Mouse (Mus musculus): ENCODE data around the gene Chst8. TPM values are rescaled to one million over a fixed set of nuclear protein-coding genes. Genes with fewer than 3 reads are reported as not detected.
A peak's percentile ranks its signal among the peaks of the same experiment; 100 is the strongest.

The Chst8 gene
- polyA plus RNA-seq, 1 experiment from 2014 or later, result 3.9 TPM

GRCm38 (mm10) chr7:34671911-34672310 is 140.6 kb downstream of the Chst8 start:
- WGBS, result 2% methylated on average over 6 of the region's 6 CpGs
- H3K36me3 ChIP-seq (ENCODE audit: control insufficient read depth, insufficient read depth, low read length), result no peaks in the 10 kb centered on the region
- peaks cover 15% of the 10 kb centered on the region for H3K27me3 ChIP-seq (replicated peaks; ENCODE audit: control insufficient read depth, insufficient read depth, low read length)
- H3K9me3 ChIP-seq (ENCODE audit: control insufficient read depth, low read length), result no peaks in the 10 kb centered on the region
- peaks cover 12% of the 10 kb centered on the region for H3K4me1 ChIP-seq (ENCODE audit: control insufficient read depth, insufficient read depth, low read length)
- ATAC-seq, result peak; percentile 57
- no peak overlapping the region for H3K4me3 ChIP-seq (ENCODE audit: low read length)
- no peak overlapping the region for H3K27ac ChIP-seq (ENCODE audit: low read length)
- H3K9ac ChIP-seq (ENCODE audit: low read depth, low read length), result no peak overlapping the region
- H3K4me2 ChIP-seq (ENCODE audit: low read depth, low read length), result no peak overlapping the region

- Histone ChIP-seq H3K36me3 (ENCODE audit: control insufficient read depth, insufficient read depth, low read length) (no peaks in the 10 kb centered on the region), H3K4me3 (ENCODE audit: low read length) (no peak overlapping the region), H3K27ac (ENCODE audit: low read length) (no peak overlapping the region), H3K9ac (ENCODE audit: low read depth, low read length) (no peak overlapping the region), H3K27me3 (replicated peaks; ENCODE audit: control insufficient read depth, insufficient read depth, low read length) (peaks cover 13% of the 10 kb centered on the region), H3K9me3 (ENCODE audit: control insufficient read depth, low read length) (no peaks in the 10 kb centered on the region), H3K4me1 (ENCODE audit: control insufficient read depth, insufficient read depth, low read length) (peaks cover 8% of the 10 kb centered on the region), H3K4me2 (ENCODE audit: low read depth, low read length) (no peak overlapping the region)
- WGBS, result 78% methylated on average over 3 of the region's 3 CpGs
- ATAC-seq, result no peak
These were observed 141.7 kb downstream of the Chst8 start for GRCm38 (mm10) chr7:34670778-34671177.

GRCm38 (mm10) chr7:34669336-34669735 is 143.2 kb downstream of the Chst8 start:
- 15% methylated on average over 9 of the region's 9 CpGs for WGBS
- H3K9me3 ChIP-seq (ENCODE audit: control insufficient read depth, low read length), result no peaks in the 10 kb centered on the region
- no peaks in the 10 kb centered on the region; the same call in 1 of the 2 replicates for H3K4me1 ChIP-seq (ENCODE audit: control insufficient read depth, insufficient read depth, low read length)
- H3K4me2 ChIP-seq (ENCODE audit: low read depth, low read length), result no peak overlapping the region
- H3K27ac ChIP-seq (ENCODE audit: low read length), result no peak overlapping the region
- ATAC-seq, result no peak
- no peak overlapping the region for H3K9ac ChIP-seq (ENCODE audit: low read depth, low read length)
- no peaks in the 10 kb centered on the region; the same call in 1 of the 2 replicates for H3K27me3 ChIP-seq (replicated peaks; ENCODE audit: control insufficient read depth, insufficient read depth, low read length)
- no peak overlapping the region for H3K4me3 ChIP-seq (ENCODE audit: low read length)
- H3K36me3 ChIP-seq (ENCODE audit: control insufficient read depth, insufficient read depth, low read length), result no peaks in the 10 kb centered on the region

GRCm38 (mm10) chr7:34667874-34668273 is 144.6 kb downstream of the Chst8 start:
- Histone ChIP-seq H3K27me3 (replicated peaks; ENCODE audit: control insufficient read depth, insufficient read depth, low read length) (no peaks in the 10 kb centered on the region), H3K4me1 (ENCODE audit: control insufficient read depth, insufficient read depth, low read length) (no peaks in the 10 kb centered on the region; the same call in 1 of the 2 replicates), H3K4me2 (ENCODE audit: low read depth, low read length) (no peak overlapping the region), H3K9ac (ENCODE audit: low read depth, low read length) (no peak overlapping the region), H3K9me3 (ENCODE audit: control insufficient read depth, low read length) (no peaks in the 10 kb centered on the region), H3K4me3 (ENCODE audit: low read length) (no peak overlapping the region), H3K36me3 (ENCODE audit: control insufficient read depth, insufficient read depth, low read length) (no peaks in the 10 kb centered on the region), H3K27ac (ENCODE audit: low read length) (no peak overlapping the region)
- WGBS, result 60% methylated on average over 16 of the region's 16 CpGs
- ATAC-seq, result no peak

- 44% methylated on average over 7 of the region's 7 CpGs for WGBS
- Histone ChIP-seq H3K27me3 (replicated peaks; ENCODE audit: control insufficient read depth, insufficient read depth, low read length) (no peaks in the 10 kb centered on the region), H3K4me1 (ENCODE audit: control insufficient read depth, insufficient read depth, low read length) (no peaks in the 10 kb centered on the region), H3K36me3 (ENCODE audit: control insufficient read depth, insufficient read depth, low read length) (no peaks in the 10 kb centered on the region), H3K4me3 (ENCODE audit: low read length) (no peak overlapping the region), H3K4me2 (ENCODE audit: low read depth, low read length) (no peak overlapping the region), H3K9me3 (ENCODE audit: control insufficient read depth, low read length) (no peaks in the 10 kb centered on the region), H3K27ac (ENCODE audit: low read length) (no peak overlapping the region), H3K9ac (ENCODE audit: low read depth, low read length) (no peak overlapping the region)
- ATAC-seq, result no peak
These were observed 149.4 kb downstream of the Chst8 start for GRCm38 (mm10) chr7:34663145-34663544.

GRCm38 (mm10) chr7:34662227-34662626 is 150.3 kb downstream of the Chst8 start:
- 36% methylated on average over 5 of the region's 5 CpGs for WGBS
- no peaks in the 10 kb centered on the region for H3K9me3 ChIP-seq (ENCODE audit: control insufficient read depth, low read length)
- H3K27me3 ChIP-seq (replicated peaks; ENCODE audit: control insufficient read depth, insufficient read depth, low read length), result no peaks in the 10 kb centered on the region
- no peak overlapping the region for H3K4me3 ChIP-seq (ENCODE audit: low read length)
- no peak overlapping the region for H3K9ac ChIP-seq (ENCODE audit: low read depth, low read length)
- H3K4me2 ChIP-seq (ENCODE audit: low read depth, low read length), result no peak overlapping the region
- no peak overlapping the region for H3K27ac ChIP-seq (ENCODE audit: low read length)
- no peaks in the 10 kb centered on the region for H3K36me3 ChIP-seq (ENCODE audit: control insufficient read depth, insufficient read depth, low read length)
- no peaks in the 10 kb centered on the region for H3K4me1 ChIP-seq (ENCODE audit: control insufficient read depth, insufficient read depth, low read length)
- no peak for ATAC-seq

GRCm38 (mm10) chr7:34659386-34660085 is 153.0 kb downstream of the Chst8 start:
- no peaks in the 10 kb centered on the region for H3K4me1 ChIP-seq (ENCODE audit: control insufficient read depth, insufficient read depth, low read length)
- no peaks in the 10 kb centered on the region for H3K36me3 ChIP-seq (ENCODE audit: control insufficient read depth, insufficient read depth, low read length)
- ATAC-seq, result no peak
- H3K4me2 ChIP-seq (ENCODE audit: low read depth, low read length), result no peak overlapping the region
- 64% methylated on average over 6 of the region's 6 CpGs for WGBS
- no peak overlapping the region for H3K9ac ChIP-seq (ENCODE audit: low read depth, low read length)
- H3K4me3 ChIP-seq (ENCODE audit: low read length), result no peak overlapping the region
- no peaks in the 10 kb centered on the region for H3K9me3 ChIP-seq (ENCODE audit: control insufficient read depth, low read length)
- H3K27ac ChIP-seq (ENCODE audit: low read length), result no peak overlapping the region
- H3K27me3 ChIP-seq (replicated peaks; ENCODE audit: control insufficient read depth, insufficient read depth, low read length), result no peaks in the 10 kb centered on the region

GRCm38 (mm10) chr7:34656632-34657031 is 155.9 kb downstream of the Chst8 start, which contains the start of gene Kctd15:
TSS of gene Kctd15 (minus strand) at chr7:34656732.
- Histone ChIP-seq H3K4me3 (ENCODE audit: low read length) (peak within 1 kb of the TSS; percentile 87), H3K27me3 (replicated peaks; ENCODE audit: control insufficient read depth, insufficient read depth, low read length) (no peaks in the 10 kb centered on the region), H3K9me3 (ENCODE audit: control insufficient read depth, low read length) (no peaks in the 10 kb centered on the region), H3K4me2 (ENCODE audit: low read depth, low read length) (peak within 1 kb of the TSS; percentile 95), H3K36me3 (ENCODE audit: control insufficient read depth, insufficient read depth, low read length) (no peaks in the 10 kb centered on the region), H3K9ac (ENCODE audit: low read depth, low read length) (peak within 1 kb of the TSS; percentile 91), H3K4me1 (ENCODE audit: control insufficient read depth, insufficient read depth, low read length) (0 out of 2 replicates have a peak, but pooled peaks cover 5% of the 10 kb centered on the region), H3K27ac (ENCODE audit: low read length) (peak within 1 kb of the TSS; percentile 98)
- ATAC-seq, result no peak
- 72% methylated on average over 5 of the region's 5 CpGs for WGBS

- Histone ChIP-seq H3K9ac (ENCODE audit: low read depth, low read length) (peak overlapping the region; percentile 91), H3K27me3 (replicated peaks; ENCODE audit: control insufficient read depth, insufficient read depth, low read length) (no peaks in the 10 kb centered on the region), H3K36me3 (ENCODE audit: control insufficient read depth, insufficient read depth, low read length) (no peaks in the 10 kb centered on the region), H3K4me1 (ENCODE audit: control insufficient read depth, insufficient read depth, low read length) (0 out of 2 replicates have a peak, but pooled peaks cover 5% of the 10 kb centered on the region), H3K4me3 (ENCODE audit: low read length) (peak overlapping the region; percentile 87), H3K4me2 (ENCODE audit: low read depth, low read length) (peak overlapping the region; percentile 95), H3K27ac (ENCODE audit: low read length) (peak overlapping the region; percentile 98), H3K9me3 (ENCODE audit: control insufficient read depth, low read length) (no peaks in the 10 kb centered on the region)
- WGBS, result under 1% methylated on average over 56 of the region's 74 CpGs
- peak; percentile 89 for ATAC-seq
These were observed 157.2 kb downstream of the Chst8 start for GRCm38 (mm10) chr7:34655086-34655839.
